Mouse (Mus musculus) thymus, adult 2 months (tissue): Measurements from ENCODE around the gene Ier2.

Experiments used
- CTCF ChIP-seq: fragments of 200-500 bp; IDR thresholded peaks from 2 replicates; pipeline ENCODE4 v1.5.1; 2012; ENCODE audit warnings: mild to moderate bottlenecking, control low read depth, low read length, moderate library complexity, borderline replicate concordance; ENCODE audit not compliant: control insufficient read depth, poor library complexity, insufficient read depth; ENCODE audit errors: extremely low read depth
- POLR2A ChIP-seq: fragments of 200-500 bp; IDR thresholded peaks from 2 replicates; pipeline ENCODE4 v1.6.1; 2012; ENCODE audit warnings: mild to moderate bottlenecking, low read length, control low read depth, moderate library complexity; ENCODE audit not compliant: control insufficient read depth, poor library complexity, insufficient read depth; ENCODE audit errors: extremely low read depth

DNA sequence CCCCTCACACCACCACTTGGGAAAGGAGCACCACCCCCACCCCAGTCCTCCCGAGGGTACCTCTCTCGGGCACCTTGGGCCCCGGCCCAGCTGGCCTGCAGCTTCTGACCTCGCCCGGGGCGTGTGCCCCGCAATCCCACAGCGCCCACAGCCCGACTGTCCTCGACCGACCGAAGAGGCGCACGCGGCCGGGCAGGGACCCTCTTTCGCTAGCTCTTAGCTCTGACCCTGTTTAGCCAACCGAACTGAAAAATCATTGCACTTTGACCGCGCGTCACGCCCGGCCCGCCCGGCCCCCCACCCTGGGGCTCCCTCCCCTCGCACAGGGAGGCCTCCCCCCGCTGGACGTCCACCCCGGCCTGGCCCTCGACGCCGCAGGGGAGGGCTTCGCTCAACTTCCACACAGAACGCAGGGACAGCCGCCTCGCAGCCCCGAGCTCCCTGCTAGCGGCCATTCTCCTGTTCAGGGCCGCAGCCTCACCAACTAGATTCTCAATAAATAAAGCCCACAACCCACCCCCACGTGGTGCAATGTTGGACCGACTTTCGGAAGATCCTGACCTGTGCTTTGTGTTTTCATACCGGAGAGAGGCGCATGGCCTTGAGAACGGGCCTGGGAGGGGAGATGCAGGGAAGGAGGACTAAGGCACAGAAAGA, 44.1 kb upstream of the Ier2 start:
- TF ChIP-seq POLR2A (no peak), CTCF (no peak)
